Comparison of ENCODE assay signal across 10 mouse cellular contexts in genomic region chr9:44488416-44488815, GRCm38 (mm10). TPM values are rescaled to one million over a fixed set of nuclear protein-coding genes. Genes with fewer than 3 reads are reported as not detected.
DNase-seq lines count a peak whose midpoint lies in the region; ATAC-seq and TF ChIP-seq lines count a peak whose summit lies in the region.
"Had no signal": no experiment of that assay in that cellular context is flagged by ENCODE, and none has a peak within 500 bp of the region (broad histone marks: within the 10 kb centered on the region; RNA-seq: fewer than 3 reads in every experiment).

No protein-coding gene starts in this region.

- peak overlapping the region; percentile 96 for H3K4me2 ChIP-seq in embryonic facial prominence, embryonic 12.5 days (replicated peaks)
- peak overlapping the region; percentile 95 for H3K4me2 ChIP-seq in hindbrain, embryonic 12.5 days (replicated peaks)
- peak overlapping the region; percentile 92 for H3K4me2 ChIP-seq in liver, postnatal 0 days (ENCODE audit: low read depth, low read length)
- peak overlapping the region; percentile 77 for H3K4me2 ChIP-seq in stomach, postnatal 0 days (replicated peaks; ENCODE audit: low read depth)

- ATAC-seq in embryonic facial prominence, embryonic 12.5 days (ENCODE audit: insufficient number of reproducible peaks, insufficient read depth, low FRiP score, low TSS enrichment), result no peak
- no peak for ATAC-seq in hindbrain, embryonic 12.5 days (ENCODE audit: low FRiP score)
- ATAC-seq in liver, postnatal 0 days, result no peak
- ATAC-seq in stomach, postnatal 0 days (ENCODE audit: low FRiP score, low TSS enrichment), result no peak

- H3K27ac ChIP-seq in embryonic facial prominence, embryonic 12.5 days, result peak overlapping the region; percentile 87
- H3K27ac ChIP-seq in hindbrain, embryonic 12.5 days, result peak overlapping the region; percentile 82
- H3K27ac ChIP-seq in liver, postnatal 0 days (ENCODE audit: low read depth), result peak overlapping the region; percentile 97
- peak overlapping the region; percentile 98 for H3K27ac ChIP-seq in stomach, postnatal 0 days (replicated peaks)

- H3K27me3 ChIP-seq in embryonic facial prominence, embryonic 12.5 days, result no peaks in the 10 kb centered on the region
- no peaks in the 10 kb centered on the region for H3K27me3 ChIP-seq in hindbrain, embryonic 12.5 days
- H3K27me3 ChIP-seq in liver, postnatal 0 days (ENCODE audit: insufficient read depth, low read length), result no peaks in the 10 kb centered on the region
- no peaks in the 10 kb centered on the region for H3K27me3 ChIP-seq in stomach, postnatal 0 days (ENCODE audit: control insufficient read depth, insufficient read depth, low read length)

- peak; percentile 61 for DNase-seq in kidney, adult 11 months
- DNase-seq in kidney, adult 8-10 months, result no peak
- DNase-seq in liver, postnatal 0 days, result no peak
- DNase-seq in stomach, postnatal 0 days (ENCODE audit: low spot score), result no peak
- DNase-seq in thymus, postnatal 36 days, result no peak
- DNase-seq in left cerebral cortex, adult 18-20 months (ENCODE audit: low spot score in 2 of 2), result no peak

- H3K4me1 ChIP-seq in embryonic facial prominence, embryonic 12.5 days, result peaks cover 89% of the 10 kb centered on the region
- peaks cover 91% of the 10 kb centered on the region for H3K4me1 ChIP-seq in hindbrain, embryonic 12.5 days
- H3K4me1 ChIP-seq in liver, postnatal 0 days (ENCODE audit: insufficient read depth), result peaks cover 62% of the 10 kb centered on the region
- H3K4me1 ChIP-seq in stomach, postnatal 0 days (replicated peaks; ENCODE audit: control insufficient read depth, insufficient read depth), result peaks cover 47% of the 10 kb centered on the region

- TF ChIP-seq CTCF in liver, postnatal 0 days (IDR thresholded peaks at IDR 0.05; ENCODE audit: low read depth), result no peak
- no peak for TF ChIP-seq CTCF in stomach, postnatal 0 days (IDR thresholded peaks at IDR 0.05; ENCODE audit: low read depth)

- WGBS in embryonic facial prominence, embryonic 12.5 days, result 13% methylated on average over 8 of the region's 8 CpGs
- WGBS in hindbrain, embryonic 12.5 days, result 20% methylated on average over 8 of the region's 8 CpGs
- WGBS in liver, postnatal 0 days (ENCODE audit: insufficient replicate concordance), result 37% methylated on average over 8 of the region's 8 CpGs
- 4% methylated on average over 8 of the region's 8 CpGs for WGBS in stomach, postnatal 0 days

- peaks cover 6% of the 10 kb centered on the region; the same call in 1 of the 2 replicates for H3K36me3 ChIP-seq in embryonic facial prominence, embryonic 12.5 days
- 0 out of 2 replicates have a peak, but pooled peaks cover 4% of the 10 kb centered on the region for H3K36me3 ChIP-seq in hindbrain, embryonic 12.5 days
- H3K36me3 ChIP-seq in liver, postnatal 0 days (replicated peaks; ENCODE audit: insufficient read depth, low read length), result no peaks in the 10 kb centered on the region
- no peaks in the 10 kb centered on the region for H3K36me3 ChIP-seq in stomach, postnatal 0 days (ENCODE audit: control insufficient read depth, insufficient read depth, low read length)

- no peak for TF ChIP-seq EP300 in liver, postnatal 0 days (IDR thresholded peaks at IDR 0.05; ENCODE audit: low read depth)
- peak; percentile 65 for TF ChIP-seq EP300 in stomach, postnatal 0 days (optimal IDR thresholded peaks at IDR 0.05)

- peak overlapping the region; percentile 54 for H3K9ac ChIP-seq in embryonic facial prominence, embryonic 12.5 days
- H3K9ac ChIP-seq in hindbrain, embryonic 12.5 days, result peak overlapping the region; percentile 47
- H3K9ac ChIP-seq in liver, postnatal 0 days (replicated peaks), result peak overlapping the region; percentile 34; the same call in 1 of the 2 replicates
- peak overlapping the region; percentile 57 for H3K9ac ChIP-seq in stomach, postnatal 0 days (ENCODE audit: low read length)

- H3K9me3 ChIP-seq in embryonic facial prominence, embryonic 12.5 days, result no peaks in the 10 kb centered on the region
- H3K9me3 ChIP-seq in hindbrain, embryonic 12.5 days (replicated peaks), result no peaks in the 10 kb centered on the region
- H3K9me3 ChIP-seq in liver, postnatal 0 days (ENCODE audit: low read length), result no peaks in the 10 kb centered on the region
- no peaks in the 10 kb centered on the region for H3K9me3 ChIP-seq in stomach, postnatal 0 days (ENCODE audit: control insufficient read depth, low read length)

- H3K4me3 ChIP-seq in embryonic facial prominence, embryonic 12.5 days, result peak overlapping the region; percentile 97
- peak overlapping the region; percentile 13; the same call in 1 of the 2 replicates for H3K4me3 ChIP-seq in hindbrain, embryonic 12.5 days
- H3K4me3 ChIP-seq in liver, postnatal 0 days (ENCODE audit: low read depth, low read length), result no peak overlapping the region
- peak overlapping the region; percentile 99 for H3K4me3 ChIP-seq in stomach, postnatal 0 days (ENCODE audit: low read depth, low read length)
- H3K4me3 ChIP-seq: erythroblast, embryonic 14.5 days had no signal

RNA-seq across cellular contexts. Expression of gene Bcl9l, which starts 5.8 kb away (rescaled TPM):
- polyA plus RNA-seq in embryonic facial prominence, embryonic 12.5 days (2016; fragmentation: Nextera tagmentation; extraction: Ambion mirVana), result 17.7 and 18.5 TPM in 2 replicates
- 12.3 and 15.5 TPM in 2 replicates for polyA plus RNA-seq in hindbrain, embryonic 12.5 days (2016; fragmentation: Nextera tagmentation; extraction: Ambion mirVana)
- 2.0 and 2.2 TPM in 2 replicates for polyA plus RNA-seq in liver, postnatal 0 days (2015; fragmentation: Nextera tagmentation; extraction: Ambion mirVana)
- polyA plus RNA-seq in stomach, postnatal 0 days (2015; fragmentation: Nextera tagmentation; extraction: Ambion mirVana), result 5.2 and 6.1 TPM in 2 replicates
- total RNA-seq in left cerebral cortex, adult 18-20 months (2021), result 10 to 100 TPM; 59.1 to 62.5 TPM

RNA-seq across cellular contexts. Expression of gene Upk2, which starts 33.6 kb away (rescaled TPM):
- 1.7 and 2.2 TPM in 2 replicates for polyA plus RNA-seq in embryonic facial prominence, embryonic 12.5 days (2016; fragmentation: Nextera tagmentation; extraction: Ambion mirVana)
- not detected in 2 replicates for polyA plus RNA-seq in hindbrain, embryonic 12.5 days (2016; fragmentation: Nextera tagmentation; extraction: Ambion mirVana)
- polyA plus RNA-seq in liver, postnatal 0 days (2015; fragmentation: Nextera tagmentation; extraction: Ambion mirVana), result not detected in 2 replicates
- 5.4 and 7.0 TPM in 2 replicates for polyA plus RNA-seq in stomach, postnatal 0 days (2015; fragmentation: Nextera tagmentation; extraction: Ambion mirVana)
- not detected for total RNA-seq in left cerebral cortex, adult 18-20 months (2021)
- polyA plus RNA-seq: erythroblast, embryonic 14.5 days; spleen, adult 2 months had no signal

RNA-seq across cellular contexts. Expression of gene Foxr1, which starts 47.5 kb away (rescaled TPM):
- polyA plus RNA-seq in embryonic facial prominence, embryonic 12.5 days (2016; fragmentation: Nextera tagmentation; extraction: Ambion mirVana), result not detected in 2 replicates
- not detected in 2 replicates for polyA plus RNA-seq in hindbrain, embryonic 12.5 days (2016; fragmentation: Nextera tagmentation; extraction: Ambion mirVana)
- polyA plus RNA-seq in liver, postnatal 0 days (2015; fragmentation: Nextera tagmentation; extraction: Ambion mirVana), result not detected in 2 replicates
- polyA plus RNA-seq in stomach, postnatal 0 days (2015; fragmentation: Nextera tagmentation; extraction: Ambion mirVana), result 0.05 TPM in 1 of 2 replicates, not detected in the other
- total RNA-seq in left cerebral cortex, adult 18-20 months (2021), result not detected
- polyA plus RNA-seq: erythroblast, embryonic 14.5 days had no signal
